Comparison of ENCODE assay signal across 28 mouse cellular contexts in the genomic region with DNA sequence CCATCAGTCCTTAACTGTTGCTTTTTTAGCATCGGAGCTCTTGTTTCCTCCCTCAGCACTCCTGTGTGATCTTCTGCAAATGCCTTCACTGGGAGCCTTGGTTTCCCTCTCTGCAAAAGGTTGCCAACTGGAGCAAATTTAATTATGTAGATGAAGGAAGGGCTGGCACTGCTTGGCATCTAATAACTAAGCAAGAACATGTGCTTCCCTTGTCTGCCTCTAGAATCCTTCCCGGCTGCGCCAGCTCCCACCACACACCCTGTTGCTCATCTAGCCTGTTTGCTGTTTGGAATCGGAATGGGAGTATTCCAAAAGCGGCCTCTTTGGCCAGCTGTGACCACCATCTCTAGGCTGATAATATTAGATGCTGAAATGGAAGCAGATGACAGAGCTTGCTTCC. TPM values are rescaled to one million over a fixed set of nuclear protein-coding genes. Genes with fewer than 3 reads are reported as not detected.
A peak's percentile ranks its signal among the peaks of the same experiment; 100 is the strongest.
DNase-seq lines count a peak whose midpoint lies in the region; ATAC-seq and TF ChIP-seq lines count a peak whose summit lies in the region.
"Had no signal": no experiment of that assay in that cellular context is flagged by ENCODE, and none has a peak within 500 bp of the region (broad histone marks: within the 10 kb centered on the region; RNA-seq: fewer than 3 reads in every experiment).

No protein-coding gene starts in this region.

- no peak overlapping the region for H3K27ac ChIP-seq in forebrain, embryonic 14.5 days (ENCODE audit: low read depth, low read length)
- H3K27ac ChIP-seq in forebrain, embryonic 15.5 days (replicated peaks): no peak overlapping the region
- H3K27ac ChIP-seq in layer of hippocampus, adult 2 months: peak overlapping the region; percentile 55; the same call in 1 of the 2 replicates
- H3K27ac ChIP-seq: embryonic facial prominence, embryonic 12.5 days; forebrain, embryonic 12.5 days; heart, adult 2 months; heart, embryonic 10.5 days; heart, embryonic 13.5 days; hindbrain, embryonic 14.5 days; hindbrain, postnatal 0 days had no signal

- intact Hi-C loops in left cerebral cortex, postnatal 4 days (cut with DNase I): no loop called here

- TF ChIP-seq CTCF in layer of hippocampus, adult 2 months (conservative IDR thresholded peaks at IDR 0.05): peak; percentile 25; the same call in 1 of the 2 replicates

- 83% methylated on average over 5 of the region's 5 CpGs for WGBS in forebrain, embryonic 14.5 days
- WGBS in forebrain, embryonic 15.5 days: 79% methylated on average over 5 of the region's 5 CpGs

- H3K36me3 ChIP-seq in forebrain, embryonic 14.5 days (ENCODE audit: control insufficient read depth, insufficient read depth, low read length): peaks cover 38% of the 10 kb centered on the region
- H3K36me3 ChIP-seq in forebrain, embryonic 15.5 days: peaks cover 26% of the 10 kb centered on the region
- H3K36me3 ChIP-seq: G1E had no signal

- H3K9ac ChIP-seq in forebrain, embryonic 14.5 days (ENCODE audit: low read length): no peak overlapping the region
- H3K9ac ChIP-seq in forebrain, embryonic 15.5 days (replicated peaks): no peak overlapping the region
- H3K9ac ChIP-seq: embryonic facial prominence, embryonic 12.5 days; forebrain, embryonic 12.5 days; forebrain, postnatal 0 days; heart, embryonic 13.5 days; hindbrain, embryonic 14.5 days had no signal

- ATAC-seq in forebrain, embryonic 14.5 days: no peak
- no peak for ATAC-seq in forebrain, embryonic 15.5 days (replicated peaks)
- ATAC-seq: forebrain, postnatal 0 days; hindbrain, postnatal 0 days; inflammation-experienced regulatory T-cells, adult 6 months; intestine, embryonic 16.5 days had no signal

- no peak overlapping the region for H3K4me2 ChIP-seq in forebrain, embryonic 14.5 days (ENCODE audit: low read length)
- H3K4me2 ChIP-seq in forebrain, embryonic 15.5 days (replicated peaks): no peak overlapping the region
- H3K4me2 ChIP-seq: embryonic facial prominence, embryonic 12.5 days; forebrain, embryonic 12.5 days; heart, embryonic 13.5 days; hindbrain, embryonic 14.5 days had no signal

- no peak overlapping the region for H3K4me3 ChIP-seq in forebrain, embryonic 14.5 days (ENCODE audit: low read depth, low read length)
- no peak overlapping the region for H3K4me3 ChIP-seq in forebrain, embryonic 15.5 days
- no peak overlapping the region for H3K4me3 ChIP-seq in layer of hippocampus, adult 2 months
- H3K4me3 ChIP-seq: embryonic facial prominence, embryonic 12.5 days; erythroblast, embryonic 14.5 days; forebrain, embryonic 12.5 days; heart, adult 2 months; heart, embryonic 10.5 days; heart, embryonic 13.5 days had no signal

- H3K4me1 ChIP-seq in forebrain, embryonic 14.5 days (ENCODE audit: control insufficient read depth, insufficient read depth, low read length): no peaks in the 10 kb centered on the region
- H3K4me1 ChIP-seq in forebrain, embryonic 15.5 days: no peaks in the 10 kb centered on the region
- H3K4me1 ChIP-seq: embryonic facial prominence, embryonic 12.5 days; forebrain, embryonic 12.5 days; heart, embryonic 13.5 days had no signal

- H3K9me3 ChIP-seq in forebrain, embryonic 14.5 days (replicated peaks; ENCODE audit: control insufficient read depth, low read length): no peaks in the 10 kb centered on the region
- H3K9me3 ChIP-seq in forebrain, embryonic 15.5 days: no peaks in the 10 kb centered on the region
- H3K9me3 ChIP-seq: embryonic facial prominence, embryonic 12.5 days; forebrain, embryonic 12.5 days; G1E; heart, embryonic 10.5 days; heart, embryonic 13.5 days had no signal

- DNase-seq in forebrain, embryonic 14.5 days (ENCODE audit: low spot score): peak; percentile 8
- peak in 1 of 2 experiments; percentile 60 for DNase-seq in layer of hippocampus, adult 2 months (ENCODE audit: low spot score in 2 of 2)
- no peak for DNase-seq in layer of hippocampus, postnatal 25 days (ENCODE audit: extremely low spot score in 1 of 2, low spot score in 1 of 2)
- peak; percentile 55 for DNase-seq in brain, adult 2 months (ENCODE audit: low read depth, low spot score)
- no peak for DNase-seq in left cerebral cortex, postnatal 4 days
- DNase-seq: adrenal gland, adult 2 months; adrenal gland, postnatal 14 days; B cell, adult 2 months; cerebellum, adult 18-20 months; cerebellum, adult 9-10 months; cerebellum, postnatal 14 days; forebrain, postnatal 0 days; gastrocnemius, postnatal 10 days; gastrocnemius, postnatal 36 days; heart, adult 2 months; heart, postnatal 14 days; heart, postnatal 4 days had no signal

- no peaks in the 10 kb centered on the region for H3K27me3 ChIP-seq in forebrain, embryonic 14.5 days (replicated peaks; ENCODE audit: control insufficient read depth, insufficient read depth, low read length)
- H3K27me3 ChIP-seq in forebrain, embryonic 15.5 days: no peaks in the 10 kb centered on the region
- H3K27me3 ChIP-seq: embryonic facial prominence, embryonic 12.5 days; forebrain, embryonic 12.5 days; heart, embryonic 13.5 days had no signal

RNA-seq across cellular contexts. Expression of a gene that starts 27.8 kb away (rescaled TPM):
- 51.1 and 51.3 TPM in 2 replicates for polyA plus RNA-seq in forebrain, embryonic 14.5 days (2014; fragmentation: Nextera tagmentation; extraction: Ambion mirVana)
- polyA plus RNA-seq in forebrain, embryonic 15.5 days (2015; fragmentation: Nextera tagmentation; extraction: Ambion mirVana): 44.5 and 44.6 TPM in 2 replicates
- 10 to 100 TPM; 35.6 to 39.0 TPM for total RNA-seq in layer of hippocampus, adult 2 months (2021)
- 10 to 100 TPM; 29.8 to 37.8 TPM for total RNA-seq in layer of hippocampus, postnatal 25 days (2021)
- total RNA-seq in left cerebral cortex, postnatal 4 days (2021): 10 to 100 TPM; 28.6 to 33.2 TPM

Comparison
In these comparisons a context has a peak if more than half of its experiments do, and no peak if none do; other contexts are left out.
1. DNase-seq: peak in forebrain, embryonic 14.5 days (single experiment) and brain, adult 2 months (single experiment); none in layer of hippocampus, postnatal 25 days (0 of 2) and left cerebral cortex, postnatal 4 days (single experiment).